Mouse (Mus musculus) right cerebral cortex, postnatal 10 days (tissue): Measurements from ENCODE around the gene Dclk3.

Experiments
- DNase-seq, 2 experiments: peaks; one replicate each; pipeline ENCODE4 v3.0.0; 2021; ENCODE audit warnings: low spot score in 2 of 2

The Dclk3 gene

GRCm38 (mm10) chr9:111438904-111439835, at the start of gene Dclk3:
Gene Dclk3, plus strand, starts transcription at chr9:111439081.
- peak in 1 of 2 experiments; percentile 52 for DNase-seq

GRCm38 (mm10) chr9:111390016-111390415, 48.9 kb upstream of the Dclk3 start:
- peak in 1 of 2 experiments; percentile 23 for DNase-seq

- DNase-seq = peak in 1 of 2 experiments; percentile 18
Measured at GRCm38 (mm10) chr9:111391036-111391435, 47.8 kb upstream of the Dclk3 start.

GRCm38 (mm10) chr9:111391926-111392442, 46.9 kb upstream of the Dclk3 start:
- DNase-seq = peak in 1 of 2 experiments; percentile 23

GRCm38 (mm10) chr9:111395265-111395664, 43.6 kb upstream of the Dclk3 start:
- no peak for DNase-seq

- DNase-seq = no peak
Measured at GRCm38 (mm10) chr9:111398059-111398458, 40.8 kb upstream of the Dclk3 start.

GRCm38 (mm10) chr9:111400089-111400488, 38.8 kb upstream of the Dclk3 start:
- DNase-seq = no peak

GRCm38 (mm10) chr9:111403159-111403558, 35.7 kb upstream of the Dclk3 start:
- DNase-seq = no peak

- no peak for DNase-seq
Measured at GRCm38 (mm10) chr9:111404346-111405079, 34.4 kb upstream of the Dclk3 start.

GRCm38 (mm10) chr9:111405080-111405428, 33.8 kb upstream of the Dclk3 start:
- DNase-seq = no peak

GRCm38 (mm10) chr9:111408012-111408411, 30.9 kb upstream of the Dclk3 start:
- peak; percentile 57 to 70 for DNase-seq

GRCm38 (mm10) chr9:111408427-111408826, 30.5 kb upstream of the Dclk3 start:
- DNase-seq = peak; percentile 59 to 75

GRCm38 (mm10) chr9:111412471-111413160, 26.3 kb upstream of the Dclk3 start:
- peak; percentile 80 to 91 for DNase-seq

- DNase-seq = peak in 1 of 2 experiments; percentile 70
Measured at GRCm38 (mm10) chr9:111421862-111422261, 17.0 kb upstream of the Dclk3 start.

- DNase-seq = no peak
Measured at GRCm38 (mm10) chr9:111422567-111422966, 16.3 kb upstream of the Dclk3 start.

- DNase-seq = peak in 1 of 2 experiments; percentile 37
Measured at GRCm38 (mm10) chr9:111425113-111425512, 13.8 kb upstream of the Dclk3 start.

GRCm38 (mm10) chr9:111425952-111426351, 12.9 kb upstream of the Dclk3 start:
- DNase-seq = no peak

GRCm38 (mm10) chr9:111427891-111428555, 10.9 kb upstream of the Dclk3 start:
- peak; percentile 54 to 75 for DNase-seq

- no peak for DNase-seq
Measured at GRCm38 (mm10) chr9:111428698-111429362, 10.1 kb upstream of the Dclk3 start.

GRCm38 (mm10) chr9:111429363-111429750, 9.5 kb upstream of the Dclk3 start:
- DNase-seq = no peak

GRCm38 (mm10) chr9:111435429-111435828, 3.5 kb upstream of the Dclk3 start:
- no peak for DNase-seq
